Mouse (Mus musculus) E14TG2a.4 (cell line): Measurements from ENCODE around the gene Il17re.

Experiments used
- CTCF ChIP-seq: conservative IDR thresholded peaks from 2 replicates; pipeline ENCODE4 v1.5.1; 2014; ENCODE audit warnings: low read length
- NANOG ChIP-seq: IDR thresholded peaks from 2 replicates; pipeline ENCODE4 v1.6.1; 2014; ENCODE audit warnings: borderline replicate concordance, low read length, mixed read lengths
- POU5F1 ChIP-seq: IDR thresholded peaks from 2 replicates; pipeline ENCODE4 v1.6.1; 2014; ENCODE audit warnings: low read length, borderline replicate concordance

DNA sequence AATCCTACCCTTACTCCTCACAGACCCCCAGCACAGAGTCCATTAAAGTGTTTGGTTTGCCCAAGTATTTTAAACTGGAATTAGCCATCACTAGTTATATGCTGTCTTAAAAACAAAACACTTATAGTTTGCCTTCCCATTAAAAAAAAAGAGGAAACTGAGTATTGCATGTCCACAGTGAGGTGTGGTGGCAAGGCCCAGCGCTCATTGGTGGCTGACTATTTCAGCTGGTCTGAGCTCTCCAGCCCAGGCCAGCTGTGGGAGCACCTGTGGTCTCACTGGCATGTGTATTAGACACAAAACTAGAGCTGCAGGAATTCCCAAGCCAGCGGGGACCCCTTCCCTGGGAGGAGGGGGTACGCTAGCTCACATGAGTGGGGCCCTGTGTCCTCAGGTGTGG, 10.2 kb downstream of the Il17re start:
- no peak for TF ChIP-seq CTCF
- TF ChIP-seq POU5F1: no peak
- TF ChIP-seq NANOG: no peak
